Mouse (Mus musculus) limb, embryonic 11.5 days (tissue): ENCODE measurements around the gene Ppef1. TPM values are rescaled to one million over a fixed set of nuclear protein-coding genes. Genes with fewer than 3 reads are reported as not detected.

Source experiments
- ATAC-seq: fragments of 200-750 bp; cut with Nextera tagmentation; 2 replicates; pipeline ENCODE4 v1.8.0; 2017; ENCODE audit warnings: low read depth; ENCODE audit not compliant: insufficient number of reproducible peaks, low FRiP score, low TSS enrichment
- DNase-seq: peaks from one replicate; pipeline ENCODE4 v3.0.0-alpha.2; 2015; ENCODE audit warnings: low spot score
- H3K27ac ChIP-seq: fragments of 300-500 bp; sonication (generic); replicated peaks from 2 replicates; pipeline ENCODE4 v1.5.1; 2014; ENCODE audit warnings: low read depth, mild to moderate bottlenecking, low read length
- H3K27me3 ChIP-seq: fragments of 300-500 bp; sonication (generic); 2 replicates; pipeline ENCODE4 v1.6.1; 2014; ENCODE audit warnings: mild to moderate bottlenecking, low read length, mixed read lengths; ENCODE audit not compliant: control insufficient read depth, insufficient read depth
- H3K36me3 ChIP-seq: fragments of 300-500 bp; sonication (generic); 2 replicates; pipeline ENCODE4 v1.6.1; 2014; ENCODE audit warnings: mild to moderate bottlenecking, low read length, moderate library complexity, mixed read lengths; ENCODE audit not compliant: control insufficient read depth, insufficient read depth
- H3K4me1 ChIP-seq: fragments of 300-500 bp; sonication (generic); 2 replicates; pipeline ENCODE4 v1.6.1; 2014; ENCODE audit warnings: low read length, mixed read lengths; ENCODE audit not compliant: control insufficient read depth, insufficient read depth
- H3K4me2 ChIP-seq: fragments of 300-500 bp; sonication (generic); 2 replicates; pipeline ENCODE4 v1.6.1; 2014; ENCODE audit warnings: low read depth, mild to moderate bottlenecking, moderate library complexity; ENCODE audit not compliant: severe bottlenecking
- H3K4me3 ChIP-seq: fragments of 300-500 bp; sonication (generic); 2 replicates; pipeline ENCODE4 v1.5.1; 2014; ENCODE audit warnings: low read depth, low read length
- H3K9ac ChIP-seq: fragments of 300-500 bp; sonication (generic); 2 replicates; pipeline ENCODE4 v1.6.1; 2014; ENCODE audit warnings: mild to moderate bottlenecking, low read length
- H3K9me3 ChIP-seq: fragments of 300-500 bp; sonication (generic); 2 replicates; pipeline ENCODE4 v1.6.1; 2016; ENCODE audit warnings: low read length; ENCODE audit not compliant: control insufficient read depth
- WGBS: fragments of 180-500 bp; shearing (Covaris S2); extraction: QIAGEN DNeasy Blood & Tissue Kit; methylation state at CpG from one replicate; pipeline ENCODE4 v1.1.7; 2014; 5-methylcytosine and 5-hydroxymethylcytosine counted together
- polyA plus RNA-seq: library from polyadenylated mRNA; unstranded; fragments of >200 nt; fragmentation: Nextera tagmentation; extraction: Ambion mirVana; gene quantifications from 2 replicates; pipeline ENCODE4 v1.2.1, GENCODE M21; 2014

Ppef1 gene
- polyA plus RNA-seq, 1 experiment from 2014 or later: 0.39 TPM

GRCm38 (mm10) chrX:160588523-160588922 is 147.0 kb downstream of the Ppef1 start:
- no peak overlapping the region for H3K27ac ChIP-seq
- H3K4me3 ChIP-seq: no peak overlapping the region
- WGBS: 91% methylated on average over 4 of the region's 4 CpGs
- DNase-seq (no peak), ATAC-seq (no peak)
- H3K27me3 ChIP-seq: peaks cover 5% of the 10 kb centered on the region
- no peak overlapping the region for H3K9ac ChIP-seq
- no peaks in the 10 kb centered on the region for H3K9me3 ChIP-seq
- H3K36me3 ChIP-seq: no peaks in the 10 kb centered on the region
- no peaks in the 10 kb centered on the region for H3K4me1 ChIP-seq
- no peak overlapping the region for H3K4me2 ChIP-seq

GRCm38 (mm10) chrX:160585110-160585509 is 150.5 kb downstream of the Ppef1 start:
- Histone ChIP-seq H3K27ac (no peak overlapping the region), H3K9me3 (no peaks in the 10 kb centered on the region), H3K36me3 (no peaks in the 10 kb centered on the region), H3K4me3 (no peak overlapping the region), H3K4me1 (no peaks in the 10 kb centered on the region), H3K27me3 (peaks cover 2% of the 10 kb centered on the region; the same call in 1 of the 2 replicates), H3K4me2 (no peak overlapping the region), H3K9ac (no peak overlapping the region)
- DNase-seq (no peak), ATAC-seq (no peak)
- WGBS: 42% methylated on average over 1 of the region's 1 CpGs

- no peak for ATAC-seq
- no peak overlapping the region for H3K27ac ChIP-seq
- H3K4me3 ChIP-seq: no peak overlapping the region
- H3K4me1 ChIP-seq: no peaks in the 10 kb centered on the region
- no peaks in the 10 kb centered on the region for H3K9me3 ChIP-seq
- no peaks in the 10 kb centered on the region for H3K36me3 ChIP-seq
- 93% methylated on average over 4 of the region's 4 CpGs for WGBS
- no peak overlapping the region for H3K9ac ChIP-seq
- no peak overlapping the region for H3K4me2 ChIP-seq
- no peak for DNase-seq
- H3K27me3 ChIP-seq: peaks cover 2% of the 10 kb centered on the region; the same call in 1 of the 2 replicates
Observed at GRCm38 (mm10) chrX:160584148-160584838, 151.3 kb downstream of the Ppef1 start.

DNA sequence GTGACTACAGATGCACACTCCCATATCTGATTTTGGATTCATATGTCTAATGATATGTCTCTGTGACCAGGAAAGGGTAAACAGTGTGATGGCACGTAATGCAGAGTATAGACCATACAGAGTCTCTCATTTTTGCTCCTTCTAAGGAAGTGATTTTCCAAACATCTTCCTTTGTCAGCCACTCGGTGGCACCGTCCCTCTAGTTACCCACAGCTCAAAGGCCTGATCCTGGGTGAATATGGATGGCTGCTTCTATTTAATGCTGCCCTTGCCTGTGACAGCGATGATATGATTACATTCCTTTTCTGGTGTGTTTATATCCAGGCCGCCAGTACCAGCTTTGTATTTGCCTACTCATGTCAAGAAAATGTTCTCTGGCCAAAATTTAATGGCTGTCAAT is 152.0 kb downstream of the Ppef1 start:
- H3K27ac ChIP-seq: no peak overlapping the region
- H3K4me2 ChIP-seq: no peak overlapping the region
- WGBS: 94% methylated on average over 5 of the region's 5 CpGs
- H3K9me3 ChIP-seq: no peaks in the 10 kb centered on the region
- no peaks in the 10 kb centered on the region for H3K36me3 ChIP-seq
- no peak overlapping the region for H3K9ac ChIP-seq
- DNase-seq: no peak
- peaks cover 2% of the 10 kb centered on the region; the same call in 1 of the 2 replicates for H3K27me3 ChIP-seq
- no peak for ATAC-seq
- no peak overlapping the region for H3K4me3 ChIP-seq
- no peaks in the 10 kb centered on the region for H3K4me1 ChIP-seq

Other genes with a start within 250 kb of the Ppef1 start
- gene Phka2, start 233.6 kb downstream of the Ppef1 start, polyA plus RNA-seq: 15.7 and 19.3 TPM in 2 replicates
- not detected in 2 replicates for gene Rs1, start 32.2 kb upstream of the Ppef1 start, polyA plus RNA-seq
- 0.07 TPM in 1 of 2 replicates, not detected in the other for gene Gja6, start 171.3 kb upstream of the Ppef1 start, polyA plus RNA-seq